Mouse (Mus musculus) megakaryocyte, embryonic 14.5 days (primary cell): Measurements from ENCODE around the gene Rgs16. TPM values are rescaled to one million over a fixed set of nuclear protein-coding genes. Genes with fewer than 3 reads are reported as not detected.
A peak's percentile ranks its signal among the peaks of the same experiment; 100 is the strongest.

Experiments used
- H3K27me3 ChIP-seq: replicated peaks from 2 replicates; pipeline ENCODE3; 2012; ENCODE audit warnings: inconsistent platforms
- H3K36me3 ChIP-seq: replicated peaks from 2 replicates; pipeline ENCODE3; 2012; ENCODE audit warnings: low read length, inconsistent platforms, mixed read lengths
- H3K4me1 ChIP-seq: 2 replicates; pipeline ENCODE4 v1.6.1; 2012; ENCODE audit warnings: inconsistent platforms
- H3K4me3 ChIP-seq: replicated peaks from 2 replicates; pipeline ENCODE3; 2012; ENCODE audit warnings: moderate library complexity, mild to moderate bottlenecking, inconsistent platforms
- H3K9me3 ChIP-seq: 2 replicates; pipeline ENCODE4 v1.6.1; 2012; ENCODE audit warnings: inconsistent platforms
- FLI1 ChIP-seq: IDR thresholded peaks from 2 replicates; pipeline ENCODE4 v1.6.1; 2012; ENCODE audit warnings: low read length, inconsistent platforms, mixed read lengths
- GATA1 ChIP-seq: IDR thresholded peaks from 3 replicates; pipeline ENCODE4 v1.6.1; 2012; ENCODE audit warnings: mixed read lengths, low read length, inconsistent platforms, borderline replicate concordance
- polyA plus RNA-seq: library from polyadenylated mRNA; stranded (reverse); fragments of >175 nt; gene quantifications from 2 replicates; pipeline ENCODE4 v1.2.3, GENCODE M21; 2012; ENCODE audit warnings: low replicate concordance; ENCODE audit not compliant: insufficient read depth

Rgs16 gene
- polyA plus RNA-seq = not detected in 2 replicates

DNA sequence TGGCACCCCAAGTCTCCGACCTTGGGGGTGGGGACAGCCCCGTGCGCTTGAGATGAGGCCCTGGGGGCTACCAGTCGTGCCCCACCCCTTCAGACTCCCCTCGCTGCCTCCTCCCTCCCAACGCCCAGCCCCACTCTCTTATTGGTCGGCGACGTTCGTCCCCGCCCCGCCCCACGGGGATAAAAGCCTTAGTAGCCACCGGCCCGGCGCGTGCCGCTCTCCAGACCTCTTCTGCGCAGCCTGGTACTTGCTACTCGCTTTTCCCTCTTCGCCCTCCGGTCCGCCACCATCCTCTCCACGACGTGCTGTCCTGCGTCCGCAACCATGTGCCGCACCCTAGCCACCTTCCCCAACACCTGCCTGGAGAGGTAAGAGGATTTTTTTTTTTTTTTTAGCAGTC is at the start of gene Rgs16:
Rgs16 (plus strand) TSS at position 205 of the 400 bp plus-strand sequence.
- no peaks in the 10 kb centered on the region for H3K36me3 ChIP-seq
- TF ChIP-seq GATA1 (no peak), FLI1 (no peak)
- H3K9me3 ChIP-seq = no peaks in the 10 kb centered on the region
- peak within 1 kb of the TSS; percentile 88 for H3K4me3 ChIP-seq
- peaks cover 26% of the 10 kb centered on the region for H3K4me1 ChIP-seq
- H3K27me3 ChIP-seq = peaks cover 71% of the 10 kb centered on the region

GRCm38 (mm10) chr1:153692526-153692925 is 47.6 kb upstream of the Rgs16 start:
- 0 out of 2 replicates have a peak, but pooled peaks cover 4% of the 10 kb centered on the region for H3K4me1 ChIP-seq
- no peaks in the 10 kb centered on the region for H3K36me3 ChIP-seq
- no peak overlapping the region for H3K4me3 ChIP-seq
- peaks cover 13% of the 10 kb centered on the region for H3K27me3 ChIP-seq
- no peak for TF ChIP-seq GATA1
- no peak for TF ChIP-seq FLI1
- no peaks in the 10 kb centered on the region for H3K9me3 ChIP-seq

DNA sequence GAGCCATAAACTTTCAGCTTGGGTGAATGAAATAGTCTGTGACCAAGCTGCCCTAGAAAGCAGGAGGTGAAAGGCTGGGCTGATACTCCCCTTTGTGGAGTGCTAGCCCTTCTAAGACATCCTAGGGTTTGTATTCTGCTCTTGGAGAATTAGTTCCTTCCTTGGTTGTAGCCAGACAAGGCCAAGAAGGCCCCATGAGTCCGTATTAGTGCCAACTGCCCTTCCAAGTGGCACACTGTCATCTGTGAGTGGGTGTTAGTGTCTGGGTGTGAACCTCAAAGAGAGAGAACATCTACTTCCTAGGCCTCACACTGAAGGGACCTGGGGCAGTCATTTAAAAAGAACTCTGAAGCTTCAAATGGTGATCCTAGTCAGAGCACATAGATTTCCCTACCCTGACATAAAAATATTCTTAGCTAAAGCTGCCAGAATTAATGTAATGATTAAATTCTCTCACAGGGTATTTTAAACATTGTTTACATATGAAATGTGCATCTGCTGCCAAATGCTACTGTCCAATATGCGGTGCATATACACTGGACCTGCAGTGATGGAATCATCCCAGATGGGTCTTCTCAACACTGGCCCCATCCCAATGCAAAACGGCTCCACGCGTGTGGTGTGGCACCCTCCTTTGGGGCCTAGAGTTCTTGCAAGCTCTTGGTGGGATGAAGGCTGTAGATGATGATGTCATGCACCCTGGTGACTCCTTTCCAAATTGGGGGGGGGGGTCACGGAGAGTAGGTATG is 45.6 kb upstream of the Rgs16 start:
- H3K4me3 ChIP-seq = no peak overlapping the region
- TF ChIP-seq GATA1 (no peak), FLI1 (no peak)
- H3K27me3 ChIP-seq = peaks cover 17% of the 10 kb centered on the region

GRCm38 (mm10) chr1:153695398-153695797 is 44.8 kb upstream of the Rgs16 start:
- Histone ChIP-seq H3K9me3 (no peaks in the 10 kb centered on the region), H3K27me3 (peaks cover 20% of the 10 kb centered on the region), H3K4me3 (no peak overlapping the region), H3K4me1 (no peaks in the 10 kb centered on the region), H3K36me3 (no peaks in the 10 kb centered on the region)
- no peak for TF ChIP-seq FLI1

More for the DNA sequence above, 45.6 kb upstream of the Rgs16 start:
- no peaks in the 10 kb centered on the region for H3K4me1 ChIP-seq
- no peaks in the 10 kb centered on the region for H3K36me3 ChIP-seq
- H3K9me3 ChIP-seq = no peaks in the 10 kb centered on the region

GRCm38 (mm10) chr1:153696093-153696492 is 44.1 kb upstream of the Rgs16 start:
- no peaks in the 10 kb centered on the region for H3K4me1 ChIP-seq
- no peak for TF ChIP-seq GATA1
- no peak for TF ChIP-seq FLI1
- peaks cover 22% of the 10 kb centered on the region for H3K27me3 ChIP-seq
- no peaks in the 10 kb centered on the region for H3K9me3 ChIP-seq
- H3K4me3 ChIP-seq = no peak overlapping the region
- no peaks in the 10 kb centered on the region for H3K36me3 ChIP-seq

GRCm38 (mm10) chr1:153696541-153696940 is 43.6 kb upstream of the Rgs16 start:
- TF ChIP-seq FLI1 = no peak
- TF ChIP-seq GATA1 = no peak
- no peaks in the 10 kb centered on the region for H3K9me3 ChIP-seq
- H3K27me3 ChIP-seq = peaks cover 22% of the 10 kb centered on the region
- H3K4me3 ChIP-seq = no peak overlapping the region
- H3K36me3 ChIP-seq = no peaks in the 10 kb centered on the region
- no peaks in the 10 kb centered on the region for H3K4me1 ChIP-seq

DNA sequence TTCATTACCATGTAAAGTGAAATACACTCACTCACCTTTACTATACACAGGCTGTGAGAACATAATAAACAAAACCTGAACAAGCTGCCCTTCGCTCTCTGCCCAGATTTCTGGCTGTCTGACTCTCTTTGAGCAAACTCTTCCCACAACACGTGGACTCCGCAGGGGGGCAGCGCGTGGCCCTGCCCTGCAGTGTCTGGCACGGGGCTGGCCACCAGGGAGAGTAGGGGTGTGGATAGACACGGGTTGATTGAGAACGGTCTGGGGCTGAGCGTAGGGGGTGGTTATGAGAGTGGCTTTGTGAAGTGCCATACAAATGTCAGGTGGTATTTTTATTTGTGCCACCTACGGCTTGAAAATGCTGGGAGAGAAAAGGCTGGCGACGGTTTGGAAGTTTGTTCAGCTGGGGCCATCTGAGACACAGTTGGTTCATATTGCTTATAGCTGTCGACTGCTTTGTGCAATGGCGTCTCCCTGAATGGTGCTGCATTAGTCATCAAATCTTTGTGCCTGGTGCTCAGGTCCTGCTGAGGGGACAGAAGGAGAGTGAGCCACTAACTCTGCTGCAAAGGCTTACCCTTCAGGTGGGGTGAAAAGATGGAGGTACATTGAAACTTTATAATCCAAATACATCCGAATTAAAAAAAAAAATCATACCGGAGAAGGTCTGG is 42.4 kb upstream of the Rgs16 start:
- peaks cover 24% of the 10 kb centered on the region for H3K27me3 ChIP-seq
- H3K36me3 ChIP-seq = no peaks in the 10 kb centered on the region
- no peaks in the 10 kb centered on the region for H3K9me3 ChIP-seq
- no peak overlapping the region for H3K4me3 ChIP-seq
- H3K4me1 ChIP-seq = peaks cover 5% of the 10 kb centered on the region; the same call in 1 of the 2 replicates
- TF ChIP-seq GATA1 = no peak
- TF ChIP-seq FLI1 = no peak

DNA sequence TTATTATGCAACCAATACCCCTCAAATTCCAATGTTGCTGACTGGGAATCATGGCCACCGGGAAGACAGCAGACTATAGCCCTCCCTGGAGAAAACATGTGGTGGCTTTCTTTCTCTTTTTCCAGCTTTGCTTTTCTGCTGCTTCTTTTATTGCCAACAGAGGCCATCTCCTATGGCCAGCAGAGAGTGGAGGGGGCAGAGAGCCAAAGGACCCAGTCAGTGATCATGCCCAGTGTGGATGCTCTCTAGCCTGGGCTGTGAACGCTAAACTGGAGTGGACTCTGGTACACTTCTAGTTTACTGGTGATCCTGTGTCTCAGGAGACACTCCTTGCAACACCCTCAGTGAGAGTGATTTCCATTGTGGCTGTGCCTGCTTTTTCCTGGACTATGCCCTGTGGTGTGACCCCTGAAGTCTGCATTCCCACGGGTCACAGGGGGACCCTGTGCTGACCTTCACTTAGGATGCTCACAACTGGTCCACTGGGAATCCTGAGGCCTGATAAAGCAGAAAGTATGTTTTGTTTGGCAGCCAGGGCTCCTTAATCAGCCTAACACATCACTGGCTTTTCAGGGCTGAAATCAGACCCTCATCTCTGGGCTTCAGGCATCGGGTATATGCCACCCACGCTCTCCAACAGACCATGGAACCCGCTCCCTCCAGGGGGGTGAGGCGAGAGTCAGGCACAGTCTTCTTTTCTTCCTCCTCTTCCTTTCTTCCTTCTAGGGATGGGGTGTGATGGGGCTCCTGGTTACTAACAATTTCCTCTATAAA is 41.7 kb upstream of the Rgs16 start:
- peaks cover 13% of the 10 kb centered on the region; the same call in 1 of the 2 replicates for H3K4me1 ChIP-seq
- H3K4me3 ChIP-seq = no peak overlapping the region
- no peaks in the 10 kb centered on the region for H3K36me3 ChIP-seq
- peaks cover 25% of the 10 kb centered on the region for H3K27me3 ChIP-seq
- TF ChIP-seq GATA1 (no peak), FLI1 (no peak)
- no peaks in the 10 kb centered on the region for H3K9me3 ChIP-seq

- no peak for TF ChIP-seq GATA1
- TF ChIP-seq FLI1 = no peak
- no peaks in the 10 kb centered on the region for H3K36me3 ChIP-seq
Observed at GRCm38 (mm10) chr1:153700448-153701063, 39.6 kb upstream of the Rgs16 start.

More at GRCm38 (mm10) chr1:153700448-153701063, 39.6 kb upstream of the Rgs16 start:
- peaks cover 18% of the 10 kb centered on the region; the same call in 1 of the 2 replicates for H3K4me1 ChIP-seq
- H3K4me3 ChIP-seq = no peak overlapping the region
- no peaks in the 10 kb centered on the region; the same call in 1 of the 2 replicates for H3K9me3 ChIP-seq
- H3K27me3 ChIP-seq = peaks cover 22% of the 10 kb centered on the region
